Mouse (Mus musculus): ENCODE data around the gene Wdr86.
"Not testable (repeated sequence)": the region's sequence is repeated elsewhere in the genome, so short reads cannot be mapped to it uniquely, and the experiment has no call there.

DNA sequence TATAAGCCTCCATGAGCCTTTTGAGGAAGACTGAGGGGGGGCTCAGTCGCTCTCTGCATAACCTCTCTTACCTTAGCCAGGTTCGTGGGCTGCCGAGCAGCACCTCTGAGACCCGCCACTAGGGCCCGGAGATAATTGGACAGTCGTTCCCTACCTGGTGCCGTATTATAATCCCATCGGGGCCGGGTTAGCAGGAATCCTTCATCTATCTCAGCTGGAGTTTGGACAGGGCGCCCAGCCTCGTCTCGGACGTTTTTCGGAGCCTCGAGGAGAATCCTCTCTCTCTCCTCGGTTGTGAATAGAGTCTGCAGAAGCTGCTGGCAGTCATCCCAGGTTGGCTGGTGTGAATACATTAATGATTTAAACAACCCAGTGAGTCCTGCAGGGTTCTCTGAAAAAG is 44.0 kb upstream of the Wdr86 start:
- not testable (repeated sequence) for TF ChIP-seq CTCF (IDR thresholded peaks at IDR 0.05; ENCODE audit: borderline replicate concordance, insufficient read depth, low read depth, low read length); POLR2A (IDR thresholded peaks at IDR 0.05; ENCODE audit: borderline replicate concordance, insufficient read depth, low read length)
